ENCODE assay signal across 33 mouse cellular contexts in the genomic region with DNA sequence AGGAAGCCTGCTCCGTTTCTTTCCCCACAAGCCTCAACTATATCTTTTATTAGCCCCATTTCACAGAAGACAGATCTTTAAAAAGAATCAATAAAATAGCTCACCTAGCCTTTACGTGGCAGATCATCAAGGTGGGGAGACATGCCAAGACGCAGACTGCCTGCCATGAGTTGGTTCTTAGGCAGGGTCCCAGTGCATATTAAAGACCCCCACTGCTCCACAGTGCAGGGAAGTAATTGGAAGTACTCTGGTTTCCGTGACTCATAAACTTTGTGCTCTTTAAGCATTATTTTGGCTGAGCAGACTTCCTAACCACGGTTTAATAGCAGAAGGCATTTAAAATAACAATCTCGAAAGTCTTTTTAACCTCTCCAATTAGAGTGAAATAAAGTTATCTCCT.
"Had no signal": no experiment of that assay in that cellular context is flagged by ENCODE, and none has a peak within 500 bp of the region (broad histone marks: within the 10 kb centered on the region; RNA-seq: fewer than 3 reads in every experiment).

No protein-coding gene starts in this region.

- H3K4me2 ChIP-seq: heart, embryonic 11.5 days; heart, embryonic 12.5 days; heart, embryonic 13.5 days; heart, embryonic 15.5 days; hindbrain, embryonic 12.5 days; hindbrain, embryonic 13.5 days; hindbrain, embryonic 14.5 days; hindbrain, embryonic 15.5 days; intestine, embryonic 15.5 days; kidney, embryonic 15.5 days had no signal

- H3K9ac ChIP-seq: heart, embryonic 12.5 days; heart, embryonic 13.5 days; heart, embryonic 15.5 days; hindbrain, embryonic 12.5 days; hindbrain, embryonic 13.5 days; hindbrain, embryonic 14.5 days; hindbrain, embryonic 15.5 days; intestine, embryonic 15.5 days; kidney, embryonic 15.5 days had no signal

- DNase-seq: heart, postnatal 14 days; heart, postnatal 36 days; heart, postnatal 4 days; kidney, adult 11 months; kidney, adult 18-20 months; kidney, adult 8-10 months; kidney, adult 9 months; kidney, postnatal 10 days; kidney, postnatal 14 days; kidney, postnatal 25 days; kidney, postnatal 36 days; kidney, postnatal 4 days; layer of hippocampus, adult 9-11 months; layer of hippocampus, postnatal 36 days had no signal

- H3K4me3 ChIP-seq: heart, embryonic 10.5 days; heart, embryonic 12.5 days; heart, embryonic 13.5 days; heart, embryonic 15.5 days; hindbrain, embryonic 10.5 days; hindbrain, embryonic 12.5 days; hindbrain, embryonic 13.5 days; hindbrain, embryonic 15.5 days; intestine, embryonic 15.5 days; kidney, embryonic 15.5 days; layer of hippocampus, adult 2 months had no signal

- H3K27me3 ChIP-seq: heart, embryonic 12.5 days; heart, embryonic 13.5 days; heart, embryonic 15.5 days; hindbrain, embryonic 12.5 days; hindbrain, embryonic 13.5 days; hindbrain, embryonic 15.5 days; intestine, embryonic 15.5 days; kidney, embryonic 15.5 days had no signal

- H3K36me3 ChIP-seq: heart, embryonic 10.5 days; heart, embryonic 12.5 days; heart, embryonic 13.5 days; heart, embryonic 15.5 days; hindbrain, embryonic 10.5 days; hindbrain, embryonic 12.5 days; hindbrain, embryonic 13.5 days; hindbrain, embryonic 15.5 days; intestine, embryonic 15.5 days; kidney, embryonic 15.5 days had no signal

- H3K9me3 ChIP-seq: heart, embryonic 10.5 days; heart, embryonic 12.5 days; heart, embryonic 13.5 days; heart, embryonic 15.5 days; hindbrain, embryonic 10.5 days; hindbrain, embryonic 12.5 days; hindbrain, embryonic 13.5 days; hindbrain, embryonic 15.5 days; intestine, embryonic 15.5 days; kidney, embryonic 15.5 days had no signal

- ATAC-seq: hindbrain, embryonic 16.5 days; hindbrain, postnatal 0 days; inflammation-experienced regulatory T-cells, adult 6 months; intestine, embryonic 15.5 days; intestine, embryonic 16.5 days; intestine, postnatal 0 days had no signal

- H3K27ac ChIP-seq: heart, embryonic 10.5 days; heart, embryonic 13.5 days; heart, embryonic 15.5 days; hindbrain, embryonic 10.5 days; hindbrain, embryonic 12.5 days; hindbrain, embryonic 13.5 days; hindbrain, embryonic 14.5 days; hindbrain, embryonic 15.5 days; hindbrain, postnatal 0 days; intestine, embryonic 15.5 days; kidney, embryonic 15.5 days; kidney, postnatal 0 days; layer of hippocampus, adult 2 months had no signal

- H3K4me1 ChIP-seq: heart, embryonic 10.5 days; heart, embryonic 12.5 days; heart, embryonic 13.5 days; heart, embryonic 15.5 days; hindbrain, embryonic 10.5 days; hindbrain, embryonic 12.5 days; hindbrain, embryonic 13.5 days; hindbrain, embryonic 15.5 days; intestine, embryonic 15.5 days; kidney, embryonic 15.5 days had no signal
